Mouse (Mus musculus): ENCODE results near the gene Ext2. TPM values are rescaled to one million over a fixed set of nuclear protein-coding genes. Genes with fewer than 3 reads are reported as not detected.

The Ext2 gene
- polyA plus RNA-seq, 1 experiment from 2014 or later: 68.0 TPM

DNA sequence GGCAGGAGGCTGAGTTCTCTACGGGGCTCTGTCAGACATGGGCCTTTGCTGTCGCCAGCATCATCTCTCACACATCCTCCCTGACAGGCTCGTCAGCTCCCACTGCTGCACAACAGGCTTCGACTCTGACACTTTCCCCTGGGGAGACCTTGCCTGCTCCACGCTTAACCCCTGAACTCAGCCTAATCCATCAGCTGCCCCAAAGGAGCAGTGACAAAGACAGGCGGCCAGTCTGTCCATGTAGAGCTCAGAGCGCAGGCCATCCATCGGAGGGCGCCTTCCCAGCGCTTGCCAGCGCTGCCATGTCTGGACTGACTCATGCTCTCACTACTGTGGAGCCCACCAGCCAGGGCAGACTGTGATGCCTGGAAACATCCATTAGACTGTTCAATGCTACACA, 92.8 kb downstream of the Ext2 start:
- DNase-seq (ENCODE audit: low spot score) (no peak), ATAC-seq (replicated peaks; ENCODE audit: low FRiP score) (no peak)
- no peak overlapping the region for H3K4me2 ChIP-seq
- no peak overlapping the region for H3K27ac ChIP-seq (ENCODE audit: low read depth, low read length)
- H3K36me3 ChIP-seq (ENCODE audit: control insufficient read depth, insufficient read depth, low read length): no peaks in the 10 kb centered on the region
- H3K4me1 ChIP-seq (replicated peaks; ENCODE audit: control insufficient read depth, insufficient read depth, low read length): no peaks in the 10 kb centered on the region
- H3K27me3 ChIP-seq (replicated peaks; ENCODE audit: control insufficient read depth, insufficient read depth, low read length): no peaks in the 10 kb centered on the region
- H3K4me3 ChIP-seq (ENCODE audit: low read depth, low read length): no peak overlapping the region
- H3K9me3 ChIP-seq (ENCODE audit: control insufficient read depth, low read length): no peaks in the 10 kb centered on the region
- no peak overlapping the region for H3K9ac ChIP-seq (ENCODE audit: low read depth, low read length)
- 77% methylated on average over 11 of the region's 11 CpGs for WGBS

DNA sequence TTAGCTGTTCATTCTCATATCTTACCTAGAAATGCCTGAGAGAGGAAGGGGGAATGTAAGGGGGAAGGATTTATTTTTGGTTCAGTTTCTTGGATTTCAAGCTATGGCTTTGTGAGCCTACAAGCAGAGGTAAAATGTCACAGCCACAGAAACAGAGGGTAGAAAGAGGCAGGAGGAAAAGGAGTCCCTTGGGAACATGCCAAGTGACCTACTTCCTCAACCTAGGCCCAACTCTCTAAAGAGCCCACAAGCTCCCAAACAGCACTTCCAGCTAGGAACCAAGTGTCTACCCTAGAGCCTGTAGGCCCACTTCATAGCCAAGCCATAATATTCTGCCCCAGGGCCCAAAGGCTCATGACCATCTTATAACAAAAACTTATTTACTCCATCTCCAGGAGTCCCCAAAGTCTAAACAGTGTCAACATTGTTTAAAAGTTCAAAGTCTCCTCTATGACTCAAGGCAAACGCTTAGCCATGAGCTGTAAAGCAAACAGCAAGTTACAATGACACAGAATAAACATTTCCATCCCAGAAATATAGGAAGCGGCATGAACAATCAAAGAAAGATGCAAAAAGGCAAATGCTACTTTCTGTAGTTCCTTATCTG, 99.1 kb downstream of the Ext2 start:
- H3K27me3 ChIP-seq (replicated peaks; ENCODE audit: control insufficient read depth, insufficient read depth, low read length): no peaks in the 10 kb centered on the region
- WGBS: 76% methylated on average over 2 of the region's 2 CpGs
- H3K9ac ChIP-seq (ENCODE audit: low read depth, low read length): no peak overlapping the region
- no peaks in the 10 kb centered on the region for H3K4me1 ChIP-seq (replicated peaks; ENCODE audit: control insufficient read depth, insufficient read depth, low read length)
- no peaks in the 10 kb centered on the region for H3K9me3 ChIP-seq (ENCODE audit: control insufficient read depth, low read length)
- H3K4me2 ChIP-seq: no peak overlapping the region
- ATAC-seq (replicated peaks; ENCODE audit: low FRiP score) (no peak), DNase-seq (ENCODE audit: low spot score) (no peak)
- 0 out of 2 replicates have a peak, but pooled peaks cover 2% of the 10 kb centered on the region for H3K36me3 ChIP-seq (ENCODE audit: control insufficient read depth, insufficient read depth, low read length)
- H3K27ac ChIP-seq (ENCODE audit: low read depth, low read length): no peak overlapping the region
- H3K4me3 ChIP-seq (ENCODE audit: low read depth, low read length): no peak overlapping the region

DNA sequence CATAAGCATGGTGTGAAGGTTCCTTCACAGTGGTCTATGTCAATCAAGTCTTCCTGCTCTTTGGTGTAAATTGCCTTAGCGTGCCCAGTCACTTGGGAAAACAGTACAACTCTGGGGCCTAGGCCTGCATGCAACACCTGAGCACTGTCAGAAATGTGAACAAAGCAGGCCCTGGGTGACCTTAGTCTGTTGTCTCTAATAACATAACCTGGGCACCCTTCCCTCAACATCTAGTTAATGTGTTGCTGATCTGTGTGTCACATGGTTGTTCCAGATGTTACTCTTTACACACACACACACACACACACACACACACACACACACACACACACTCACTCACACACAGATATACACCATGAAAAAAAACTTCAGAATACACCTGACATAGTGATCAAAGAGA, 101.4 kb downstream of the Ext2 start:
- 80% methylated on average over 1 of the region's 1 CpGs for WGBS
- H3K36me3 ChIP-seq (ENCODE audit: control insufficient read depth, insufficient read depth, low read length): 0 out of 2 replicates have a peak, but pooled peaks cover 2% of the 10 kb centered on the region
- no peaks in the 10 kb centered on the region for H3K27me3 ChIP-seq (replicated peaks; ENCODE audit: control insufficient read depth, insufficient read depth, low read length)
- ATAC-seq (replicated peaks; ENCODE audit: low FRiP score) (no peak), DNase-seq (ENCODE audit: low spot score) (no peak)
- H3K9ac ChIP-seq (ENCODE audit: low read depth, low read length): no peak overlapping the region
- no peak overlapping the region for H3K27ac ChIP-seq (ENCODE audit: low read depth, low read length)
- no peak overlapping the region for H3K4me2 ChIP-seq
- H3K4me1 ChIP-seq (replicated peaks; ENCODE audit: control insufficient read depth, insufficient read depth, low read length): no peaks in the 10 kb centered on the region
- no peaks in the 10 kb centered on the region for H3K9me3 ChIP-seq (ENCODE audit: control insufficient read depth, low read length)
- no peak overlapping the region for H3K4me3 ChIP-seq (ENCODE audit: low read depth, low read length)

DNA sequence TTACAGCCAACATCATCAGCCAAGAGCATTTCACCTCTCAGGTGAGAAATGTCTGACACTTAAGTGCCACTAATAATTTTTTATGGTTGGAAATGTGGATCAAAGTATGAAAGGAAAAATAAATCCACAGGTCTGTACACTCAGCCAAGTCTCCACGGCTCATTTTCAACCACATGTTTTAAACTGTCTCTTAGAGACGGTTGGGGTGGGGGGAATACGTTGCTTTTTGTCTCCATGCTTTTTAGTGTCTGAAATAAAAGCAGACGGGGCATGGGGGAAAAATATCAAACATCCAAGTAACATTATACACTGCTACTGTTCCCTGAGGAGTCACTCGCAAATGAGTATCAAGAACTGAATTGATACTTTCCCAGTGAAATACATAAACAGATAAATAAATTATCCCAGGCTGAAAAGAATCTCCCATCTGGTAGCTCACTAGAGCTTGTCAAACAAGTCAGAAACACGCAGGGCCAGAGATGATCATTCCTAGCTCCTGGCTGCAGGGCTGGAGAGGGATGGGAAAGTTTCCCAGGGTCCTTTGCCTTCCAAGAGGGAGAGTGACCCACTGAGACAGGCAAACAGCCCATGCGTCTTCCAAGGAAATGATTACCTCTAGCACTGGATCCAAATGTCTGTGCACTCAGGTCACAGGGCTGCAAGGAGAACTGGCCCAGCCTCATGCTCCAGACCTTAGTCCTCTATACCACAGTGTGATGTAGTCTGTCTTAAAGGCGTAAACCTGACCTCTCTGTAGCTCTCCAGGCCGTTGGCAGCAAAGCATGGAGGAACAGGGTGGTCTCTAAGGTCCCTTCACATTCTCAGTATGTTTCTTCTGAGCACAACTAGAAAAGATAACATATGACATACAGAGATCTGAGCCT, 102.3 kb downstream of the Ext2 start:
- H3K9ac ChIP-seq (ENCODE audit: low read depth, low read length): no peak overlapping the region
- H3K4me1 ChIP-seq (replicated peaks; ENCODE audit: control insufficient read depth, insufficient read depth, low read length): no peaks in the 10 kb centered on the region
- WGBS: 85% methylated on average over 9 of the region's 9 CpGs
- DNase-seq (ENCODE audit: low spot score): no peak
- H3K9me3 ChIP-seq (ENCODE audit: control insufficient read depth, low read length): no peaks in the 10 kb centered on the region
- 0 out of 2 replicates have a peak, but pooled peaks cover 2% of the 10 kb centered on the region for H3K36me3 ChIP-seq (ENCODE audit: control insufficient read depth, insufficient read depth, low read length)
- ATAC-seq (replicated peaks; ENCODE audit: low FRiP score): no peak
- no peak overlapping the region for H3K4me3 ChIP-seq (ENCODE audit: low read depth, low read length)
- H3K27ac ChIP-seq (ENCODE audit: low read depth, low read length): no peak overlapping the region
- no peaks in the 10 kb centered on the region for H3K27me3 ChIP-seq (replicated peaks; ENCODE audit: control insufficient read depth, insufficient read depth, low read length)
- H3K4me2 ChIP-seq: no peak overlapping the region

DNA sequence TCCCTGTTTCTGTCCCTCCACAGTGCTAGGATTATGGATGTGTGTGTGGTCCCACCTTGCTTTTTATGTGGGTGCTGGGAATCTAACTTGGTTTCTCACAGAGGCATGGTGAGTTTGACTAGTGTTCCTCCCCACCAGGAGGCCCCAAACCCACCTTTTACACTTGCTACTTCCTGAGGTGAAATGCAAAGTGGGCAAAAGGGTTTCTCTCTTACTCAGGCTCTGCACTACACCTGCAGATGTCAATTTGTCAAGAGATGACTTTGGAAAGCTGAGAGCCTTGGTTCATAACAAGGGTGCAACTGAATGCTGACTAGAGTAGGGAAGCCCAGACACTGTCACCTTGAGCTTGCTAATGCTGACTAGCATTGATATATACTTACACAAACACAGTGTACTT, 109.1 kb downstream of the Ext2 start:
- no peak overlapping the region for H3K4me3 ChIP-seq (ENCODE audit: low read depth, low read length)
- DNase-seq (ENCODE audit: low spot score) (no peak), ATAC-seq (replicated peaks; ENCODE audit: low FRiP score) (no peak)
- H3K9me3 ChIP-seq (ENCODE audit: control insufficient read depth, low read length): no peaks in the 10 kb centered on the region
- H3K27me3 ChIP-seq (replicated peaks; ENCODE audit: control insufficient read depth, insufficient read depth, low read length): no peaks in the 10 kb centered on the region
- H3K27ac ChIP-seq (ENCODE audit: low read depth, low read length): no peak overlapping the region
- no peaks in the 10 kb centered on the region for H3K4me1 ChIP-seq (replicated peaks; ENCODE audit: control insufficient read depth, insufficient read depth, low read length)
- H3K4me2 ChIP-seq: no peak overlapping the region
- no peaks in the 10 kb centered on the region for H3K36me3 ChIP-seq (ENCODE audit: control insufficient read depth, insufficient read depth, low read length)
- no peak overlapping the region for H3K9ac ChIP-seq (ENCODE audit: low read depth, low read length)

DNA sequence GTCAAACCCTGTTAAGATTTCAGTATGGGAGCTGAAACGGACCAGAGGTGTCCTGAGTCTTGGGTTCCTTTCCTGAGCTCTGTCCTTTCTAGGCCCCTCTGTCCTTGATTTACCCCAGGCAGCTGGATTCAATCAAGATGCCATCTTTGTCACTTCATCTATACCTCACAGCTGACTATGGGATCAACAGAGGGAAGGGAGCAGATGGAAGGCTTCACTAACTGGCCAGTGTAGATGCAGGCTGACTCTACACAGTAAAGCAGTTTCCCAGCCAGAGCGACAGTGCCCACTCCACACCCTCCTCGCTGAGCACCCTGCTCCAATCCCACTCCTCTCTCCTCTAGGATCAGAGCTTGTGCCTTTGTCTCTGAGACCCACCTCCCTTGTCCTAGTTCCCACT, 110.9 kb downstream of the Ext2 start:
- no peaks in the 10 kb centered on the region for H3K9me3 ChIP-seq (ENCODE audit: control insufficient read depth, low read length)
- H3K4me2 ChIP-seq: no peak overlapping the region
- H3K27me3 ChIP-seq (replicated peaks; ENCODE audit: control insufficient read depth, insufficient read depth, low read length): no peaks in the 10 kb centered on the region
- H3K36me3 ChIP-seq (ENCODE audit: control insufficient read depth, insufficient read depth, low read length): no peaks in the 10 kb centered on the region
- DNase-seq (ENCODE audit: low spot score) (no peak), ATAC-seq (replicated peaks; ENCODE audit: low FRiP score) (no peak)
- H3K4me1 ChIP-seq (replicated peaks; ENCODE audit: control insufficient read depth, insufficient read depth, low read length): no peaks in the 10 kb centered on the region
- H3K4me3 ChIP-seq (ENCODE audit: low read depth, low read length): no peak overlapping the region
- WGBS: 82% methylated on average over 3 of the region's 3 CpGs
- no peak overlapping the region for H3K9ac ChIP-seq (ENCODE audit: low read depth, low read length)
- H3K27ac ChIP-seq (ENCODE audit: low read depth, low read length): no peak overlapping the region

DNA sequence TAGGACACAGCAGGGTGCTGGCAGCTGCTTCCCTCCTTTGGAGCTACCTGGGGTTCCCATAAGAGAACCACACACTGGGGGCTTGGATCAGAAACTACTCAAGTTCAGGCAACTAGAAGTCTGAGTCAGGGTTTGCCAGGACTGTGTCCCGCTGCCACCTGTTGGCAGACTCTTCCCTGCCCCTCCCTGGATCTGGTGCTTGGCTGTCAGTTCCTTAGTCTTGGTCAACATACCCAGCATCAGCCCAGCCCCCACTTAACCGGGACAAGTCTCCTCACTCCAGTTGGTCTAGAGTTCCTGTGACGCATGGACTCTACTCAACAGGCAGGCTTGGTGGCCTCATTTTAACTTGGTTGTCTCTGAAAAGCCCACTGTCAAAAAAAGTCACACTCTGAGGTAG, 112.7 kb downstream of the Ext2 start:
- H3K4me1 ChIP-seq (replicated peaks; ENCODE audit: control insufficient read depth, insufficient read depth, low read length): no peaks in the 10 kb centered on the region
- no peak overlapping the region for H3K9ac ChIP-seq (ENCODE audit: low read depth, low read length)
- WGBS: 71% methylated on average over 3 of the region's 3 CpGs
- DNase-seq (ENCODE audit: low spot score) (no peak), ATAC-seq (replicated peaks; ENCODE audit: low FRiP score) (no peak)
- no peaks in the 10 kb centered on the region for H3K36me3 ChIP-seq (ENCODE audit: control insufficient read depth, insufficient read depth, low read length)
- no peaks in the 10 kb centered on the region for H3K27me3 ChIP-seq (replicated peaks; ENCODE audit: control insufficient read depth, insufficient read depth, low read length)
- no peak overlapping the region for H3K27ac ChIP-seq (ENCODE audit: low read depth, low read length)
- no peak overlapping the region for H3K4me3 ChIP-seq (ENCODE audit: low read depth, low read length)
- no peaks in the 10 kb centered on the region for H3K9me3 ChIP-seq (ENCODE audit: control insufficient read depth, low read length)
- H3K4me2 ChIP-seq: no peak overlapping the region

DNA sequence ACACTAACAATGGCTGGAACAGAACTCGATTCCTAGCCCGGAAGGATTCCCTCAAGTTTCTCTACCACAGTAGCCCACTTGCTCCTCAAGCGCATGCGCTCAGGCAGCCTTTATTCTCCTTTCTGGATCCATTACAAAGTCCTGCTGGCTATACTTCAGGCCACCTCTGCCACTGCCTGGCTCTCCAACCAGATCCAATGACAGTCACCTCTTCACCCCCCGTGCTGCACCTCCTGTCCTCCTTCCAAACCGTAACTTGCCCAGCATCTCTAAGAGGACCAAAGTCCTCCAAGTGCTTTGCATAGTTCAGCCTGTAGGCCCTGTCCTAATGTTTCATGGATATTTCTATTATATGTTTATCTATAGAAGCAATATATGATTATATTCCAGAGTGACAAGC, 113.1 kb downstream of the Ext2 start:
- H3K4me2 ChIP-seq: no peak overlapping the region
- no peak for ATAC-seq (replicated peaks; ENCODE audit: low FRiP score)

DNA sequence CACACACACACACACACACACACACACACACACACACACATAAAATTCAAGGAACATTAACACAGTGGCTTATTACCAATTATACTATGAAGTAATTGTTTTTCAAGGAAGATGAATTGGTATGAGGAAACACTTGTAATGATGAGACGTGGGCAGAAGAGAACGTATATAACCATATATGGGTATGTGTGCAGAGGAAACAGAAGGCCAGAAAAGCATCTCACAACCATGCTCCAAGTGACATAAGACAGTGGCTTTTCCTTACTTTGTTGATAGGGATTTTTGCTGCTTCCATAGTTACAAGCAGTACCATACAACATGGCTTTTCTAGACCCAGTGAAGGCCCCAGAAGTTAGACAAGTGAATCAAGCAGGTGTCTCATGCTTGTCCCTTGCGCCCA, 115.5 kb downstream of the Ext2 start:
- H3K4me3 ChIP-seq (ENCODE audit: low read depth, low read length): no peak overlapping the region
- no peaks in the 10 kb centered on the region for H3K4me1 ChIP-seq (replicated peaks; ENCODE audit: control insufficient read depth, insufficient read depth, low read length)
- H3K27me3 ChIP-seq (replicated peaks; ENCODE audit: control insufficient read depth, insufficient read depth, low read length): no peaks in the 10 kb centered on the region
- no peak overlapping the region for H3K9ac ChIP-seq (ENCODE audit: low read depth, low read length)
- DNase-seq (ENCODE audit: low spot score) (no peak), ATAC-seq (replicated peaks; ENCODE audit: low FRiP score) (no peak)
- no peaks in the 10 kb centered on the region for H3K36me3 ChIP-seq (ENCODE audit: control insufficient read depth, insufficient read depth, low read length)
- no peaks in the 10 kb centered on the region for H3K9me3 ChIP-seq (ENCODE audit: control insufficient read depth, low read length)
- H3K27ac ChIP-seq (ENCODE audit: low read depth, low read length): no peak overlapping the region
- H3K4me2 ChIP-seq: no peak overlapping the region
- WGBS: 85% methylated on average over 3 of the region's 3 CpGs

More for the DNA sequence above, 113.1 kb downstream of the Ext2 start:
- no peak for DNase-seq (ENCODE audit: low spot score)
- Histone ChIP-seq H3K9me3 (ENCODE audit: control insufficient read depth, low read length) (no peaks in the 10 kb centered on the region), H3K4me3 (ENCODE audit: low read depth, low read length) (no peak overlapping the region), H3K36me3 (ENCODE audit: control insufficient read depth, insufficient read depth, low read length) (no peaks in the 10 kb centered on the region), H3K27me3 (replicated peaks; ENCODE audit: control insufficient read depth, insufficient read depth, low read length) (no peaks in the 10 kb centered on the region), H3K27ac (ENCODE audit: low read depth, low read length) (no peak overlapping the region), H3K9ac (ENCODE audit: low read depth, low read length) (no peak overlapping the region), H3K4me1 (replicated peaks; ENCODE audit: control insufficient read depth, insufficient read depth, low read length) (no peaks in the 10 kb centered on the region)
- 90% methylated on average over 6 of the region's 6 CpGs for WGBS
